Mouse (Mus musculus) intestine, embryonic 15.5 days (tissue): ENCODE measurements at regions not wholly inside any gene's neighbourhood (a gene's known extent, or its start where the extent isn't known, plus 50 kb on each side); places are given as distances from the start of the nearest gene placed in this dataset.

Experiments
- ATAC-seq: fragments of 200-750 bp; cut with Nextera tagmentation; 2 replicates; pipeline ENCODE4 v1.8.0; 2017; ENCODE audit warnings: moderate TSS enrichment, moderate library complexity
- H3K27ac ChIP-seq: fragments of 300-500 bp; sonication (generic); 2 replicates; pipeline ENCODE4 v1.5.1; 2015; ENCODE audit warnings: mild to moderate bottlenecking, inconsistent platforms
- H3K27me3 ChIP-seq: fragments of 300-500 bp; sonication (generic); replicated peaks from 2 replicates; pipeline ENCODE4 v1.6.1; 2015; ENCODE audit warnings: inconsistent platforms
- H3K36me3 ChIP-seq: fragments of 300-500 bp; sonication (generic); 2 replicates; pipeline ENCODE4 v1.6.1; 2015; ENCODE audit warnings: inconsistent platforms
- H3K4me1 ChIP-seq: fragments of 300-500 bp; sonication (generic); replicated peaks from 2 replicates; pipeline ENCODE4 v1.6.1; 2015; ENCODE audit warnings: inconsistent platforms
- H3K4me2 ChIP-seq: fragments of 300-500 bp; sonication (generic); replicated peaks from 2 replicates; pipeline ENCODE4 v1.6.1; 2015; ENCODE audit warnings: mild to moderate bottlenecking, inconsistent platforms
- H3K4me3 ChIP-seq: fragments of 300-500 bp; sonication (generic); replicated peaks from 2 replicates; pipeline ENCODE4 v1.5.1; 2015; ENCODE audit warnings: inconsistent platforms
- H3K9ac ChIP-seq: fragments of 300-500 bp; sonication (generic); 2 replicates; pipeline ENCODE4 v1.6.1; 2015; ENCODE audit warnings: inconsistent platforms
- H3K9me3 ChIP-seq: fragments of 300-500 bp; sonication (generic); 2 replicates; pipeline ENCODE4 v1.6.1; 2016; ENCODE audit warnings: inconsistent platforms
- WGBS: fragments of 180-500 bp; shearing (Covaris S2); methylation state at CpG from one replicate; pipeline ENCODE4 v1.1.7; 2015; 5-methylcytosine and 5-hydroxymethylcytosine counted together

DNA sequence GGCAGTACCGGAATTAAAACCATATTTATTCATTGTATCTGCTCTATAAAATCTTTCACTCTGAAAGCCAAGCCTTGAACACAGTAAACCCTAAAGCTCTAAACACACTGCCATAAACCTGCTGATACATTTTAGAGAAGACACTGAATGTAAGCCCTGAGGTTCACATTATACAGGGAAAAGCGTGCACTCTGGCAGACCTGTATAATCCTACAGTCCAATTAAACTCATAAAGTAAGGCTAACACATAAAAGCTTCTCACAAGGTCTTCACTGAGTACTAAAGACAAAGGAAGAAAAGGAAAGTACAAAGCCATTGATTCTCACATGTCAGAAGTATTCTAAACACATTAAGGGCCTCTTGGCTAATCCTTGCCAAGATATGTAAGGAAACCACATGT lies 302.8 kb downstream of the Cylc2 start:
- Histone ChIP-seq H3K27me3 (no peaks in the 10 kb centered on the region), H3K4me3 (no peak overlapping the region), H3K9ac (no peak overlapping the region), H3K4me1 (no peaks in the 10 kb centered on the region), H3K4me2 (no peak overlapping the region), H3K36me3 (no peaks in the 10 kb centered on the region), H3K27ac (no peak overlapping the region), H3K9me3 (no peaks in the 10 kb centered on the region)
- no peak for ATAC-seq
- 80% methylated on average over 2 of the region's 2 CpGs for WGBS

DNA sequence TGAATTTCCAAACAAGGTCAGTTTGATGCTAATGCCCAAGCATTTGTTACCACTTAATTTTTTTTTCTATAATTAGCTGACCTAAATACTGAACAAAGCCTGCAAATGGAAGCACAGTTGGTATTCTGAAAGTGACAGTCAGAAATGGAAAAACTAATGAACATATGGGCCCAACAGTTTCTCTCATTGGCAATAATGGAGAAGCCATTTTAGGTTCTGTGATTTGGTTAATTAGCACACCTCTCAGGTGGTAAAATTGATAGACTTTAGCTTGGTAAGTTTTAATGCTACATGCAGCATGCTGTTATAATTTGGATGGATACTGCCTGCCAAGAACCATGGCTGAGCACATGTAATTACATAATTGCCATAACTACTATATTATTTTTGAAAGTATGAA lies 303.3 kb downstream of the Cylc2 start:
- no peak overlapping the region for H3K4me3 ChIP-seq
- H3K9me3 ChIP-seq, result no peaks in the 10 kb centered on the region
- H3K27ac ChIP-seq, result no peak overlapping the region
- no peaks in the 10 kb centered on the region for H3K27me3 ChIP-seq
- no peak overlapping the region for H3K9ac ChIP-seq
- H3K4me1 ChIP-seq, result no peaks in the 10 kb centered on the region
- H3K36me3 ChIP-seq, result no peaks in the 10 kb centered on the region
- ATAC-seq, result no peak
- H3K4me2 ChIP-seq, result no peak overlapping the region

DNA sequence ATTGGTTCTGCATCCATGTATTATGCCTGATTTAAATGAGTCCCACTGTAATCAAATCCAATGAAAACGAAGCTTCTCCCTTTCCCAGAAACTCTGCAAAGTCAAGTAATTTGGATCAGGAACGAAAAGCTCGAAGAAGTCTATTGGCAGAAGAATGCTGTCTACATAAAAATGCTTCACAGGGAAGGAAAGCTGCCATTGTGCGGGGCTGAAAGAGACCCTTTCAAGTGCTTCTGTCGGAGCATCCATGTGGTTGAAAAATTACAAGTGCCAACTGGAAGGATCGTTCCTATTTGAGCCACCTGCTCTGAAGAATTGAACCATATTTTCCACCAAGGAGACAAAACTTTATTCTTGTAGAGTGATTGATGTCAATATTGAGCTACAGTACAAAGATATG lies 328.9 kb downstream of the Cylc2 start:
- no peak for ATAC-seq
- H3K27ac ChIP-seq, result no peak overlapping the region
- WGBS, result 80% methylated on average over 6 of the region's 6 CpGs
- no peaks in the 10 kb centered on the region for H3K4me1 ChIP-seq
- no peak overlapping the region for H3K4me2 ChIP-seq
- no peaks in the 10 kb centered on the region for H3K36me3 ChIP-seq
- no peaks in the 10 kb centered on the region for H3K9me3 ChIP-seq
- H3K9ac ChIP-seq, result no peak overlapping the region
- no peaks in the 10 kb centered on the region for H3K27me3 ChIP-seq
- H3K4me3 ChIP-seq, result no peak overlapping the region

DNA sequence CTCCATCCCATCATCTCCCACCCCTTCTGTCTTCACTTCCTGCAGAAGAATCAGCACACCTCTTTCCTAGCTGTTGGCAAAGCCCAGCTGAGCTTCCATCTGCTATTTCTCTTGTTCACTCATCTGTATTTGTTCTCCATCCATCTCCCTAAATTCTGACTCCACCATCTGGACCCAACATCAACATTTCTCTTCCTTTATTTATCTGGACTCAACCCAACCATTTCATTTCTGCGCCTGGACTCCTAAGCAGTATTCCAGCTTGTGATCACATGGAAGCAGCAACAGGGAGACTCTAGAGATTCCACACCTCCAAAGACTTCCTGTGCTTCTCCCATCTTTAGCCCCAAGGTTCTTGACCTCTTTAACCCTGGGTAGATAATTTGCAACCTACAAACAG lies 343.2 kb downstream of the Cylc2 start:
- Histone ChIP-seq H3K27ac (no peak overlapping the region), H3K4me1 (no peaks in the 10 kb centered on the region), H3K27me3 (no peaks in the 10 kb centered on the region), H3K9ac (no peak overlapping the region), H3K4me2 (no peak overlapping the region), H3K4me3 (no peak overlapping the region), H3K36me3 (no peaks in the 10 kb centered on the region), H3K9me3 (no peaks in the 10 kb centered on the region)
- 57% methylated on average over 1 of the region's 1 CpGs for WGBS
- ATAC-seq, result no peak

DNA sequence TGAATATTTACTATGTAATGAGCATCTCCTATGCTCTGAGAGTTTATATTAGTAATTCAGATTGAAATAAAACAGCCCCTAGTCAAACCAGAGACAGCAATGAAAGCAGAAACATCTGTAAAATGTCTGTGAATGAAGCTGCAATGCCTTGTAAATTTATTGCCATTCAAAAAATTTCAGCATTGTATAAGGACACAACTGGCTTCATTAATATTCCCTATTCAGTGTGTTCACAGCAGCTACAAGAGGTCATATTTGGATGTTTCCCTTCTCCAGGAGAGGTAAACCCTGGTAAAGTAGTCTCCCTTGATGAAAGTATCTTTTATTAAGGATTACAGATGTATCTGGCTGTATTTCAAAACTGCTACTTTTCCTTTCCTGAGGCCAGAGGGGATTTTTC lies 343.6 kb downstream of the Cylc2 start:
- H3K4me1 ChIP-seq, result no peaks in the 10 kb centered on the region
- no peak overlapping the region for H3K9ac ChIP-seq
- no peak overlapping the region for H3K27ac ChIP-seq
- no peak overlapping the region for H3K4me2 ChIP-seq
- no peak overlapping the region for H3K4me3 ChIP-seq
- no peaks in the 10 kb centered on the region for H3K27me3 ChIP-seq
- H3K36me3 ChIP-seq, result no peaks in the 10 kb centered on the region
- no peaks in the 10 kb centered on the region for H3K9me3 ChIP-seq
- ATAC-seq, result no peak

DNA sequence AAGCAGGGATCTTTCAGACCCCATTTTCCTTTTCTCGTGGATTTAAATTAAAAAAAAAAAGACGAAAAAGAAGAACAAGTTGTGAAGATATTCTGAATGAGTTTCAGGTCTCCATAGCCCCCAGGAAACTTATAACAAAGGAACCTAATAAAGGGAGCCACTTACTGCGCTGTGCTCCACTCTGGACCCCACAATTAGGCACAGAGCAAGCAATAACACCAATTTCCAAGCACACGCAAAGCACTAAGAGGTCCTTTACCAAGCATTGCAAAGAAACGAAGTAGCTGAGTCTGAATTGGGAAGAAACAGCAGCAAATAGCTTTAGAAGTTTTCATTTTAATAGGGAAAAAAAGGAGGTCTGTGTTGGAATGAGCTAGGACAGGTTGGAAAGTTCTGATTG lies 345.9 kb downstream of the Cylc2 start:
- no peak overlapping the region for H3K27ac ChIP-seq
- H3K9me3 ChIP-seq, result no peaks in the 10 kb centered on the region
- WGBS, result 83% methylated on average over 5 of the region's 5 CpGs
- no peaks in the 10 kb centered on the region for H3K4me1 ChIP-seq
- no peaks in the 10 kb centered on the region for H3K36me3 ChIP-seq
- no peak overlapping the region for H3K4me3 ChIP-seq
- ATAC-seq, result no peak
- no peaks in the 10 kb centered on the region for H3K27me3 ChIP-seq
- H3K9ac ChIP-seq, result no peak overlapping the region
- no peak overlapping the region for H3K4me2 ChIP-seq

DNA sequence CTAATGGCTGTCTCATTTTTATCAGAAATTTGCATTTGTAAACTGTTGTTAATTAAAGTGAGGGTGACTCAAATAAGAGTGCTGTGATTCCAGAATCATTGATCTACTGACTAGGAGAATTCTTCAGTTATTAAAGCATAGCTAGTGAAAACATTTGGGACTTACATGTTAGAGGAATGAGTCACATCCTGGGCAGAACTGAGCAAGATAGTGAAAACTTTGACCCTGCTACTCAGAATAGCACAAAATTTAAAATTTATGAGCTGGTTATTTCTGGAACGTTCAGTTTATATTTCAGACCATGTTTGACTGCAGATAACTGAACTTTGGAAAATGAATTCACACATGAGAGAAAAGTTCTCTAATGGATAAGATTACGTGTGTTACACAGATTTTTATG lies 360.0 kb downstream of the Cylc2 start:
- no peaks in the 10 kb centered on the region for H3K27me3 ChIP-seq
- H3K36me3 ChIP-seq, result no peaks in the 10 kb centered on the region
- H3K9me3 ChIP-seq, result no peaks in the 10 kb centered on the region
- H3K9ac ChIP-seq, result no peak overlapping the region
- no peak overlapping the region for H3K4me2 ChIP-seq
- 40% methylated on average over 2 of the region's 2 CpGs for WGBS
- ATAC-seq, result no peak
- no peak overlapping the region for H3K27ac ChIP-seq
- H3K4me1 ChIP-seq, result no peaks in the 10 kb centered on the region
- no peak overlapping the region for H3K4me3 ChIP-seq

DNA sequence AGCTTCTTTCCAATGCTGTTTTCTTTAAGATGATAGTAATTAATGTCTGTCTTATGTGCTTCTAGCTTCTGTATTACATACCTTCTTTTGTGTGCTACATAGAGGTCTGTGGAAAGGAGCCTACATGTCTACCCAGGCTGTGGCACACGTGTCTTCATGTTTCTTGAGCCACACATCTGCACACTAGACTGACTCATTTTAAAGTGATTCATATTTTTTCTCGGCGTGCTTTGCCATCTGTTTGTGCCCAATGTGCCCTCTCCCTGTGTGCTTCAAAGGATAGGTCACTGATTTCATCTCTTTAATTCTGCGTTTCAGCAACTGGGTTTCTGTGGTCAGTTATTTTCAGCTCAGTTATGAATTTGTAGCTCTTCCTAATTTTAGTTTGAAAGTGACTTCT lies 377.6 kb downstream of the Cylc2 start:
- Histone ChIP-seq H3K4me3 (no peak overlapping the region), H3K9me3 (no peaks in the 10 kb centered on the region), H3K4me2 (no peak overlapping the region), H3K9ac (no peak overlapping the region), H3K36me3 (no peaks in the 10 kb centered on the region), H3K4me1 (no peaks in the 10 kb centered on the region), H3K27me3 (no peaks in the 10 kb centered on the region), H3K27ac (no peak overlapping the region)
- whole genome bisulfite sequencing, result 74% methylated on average over 4 of the region's 4 CpGs
- ATAC-seq, result no peak

DNA sequence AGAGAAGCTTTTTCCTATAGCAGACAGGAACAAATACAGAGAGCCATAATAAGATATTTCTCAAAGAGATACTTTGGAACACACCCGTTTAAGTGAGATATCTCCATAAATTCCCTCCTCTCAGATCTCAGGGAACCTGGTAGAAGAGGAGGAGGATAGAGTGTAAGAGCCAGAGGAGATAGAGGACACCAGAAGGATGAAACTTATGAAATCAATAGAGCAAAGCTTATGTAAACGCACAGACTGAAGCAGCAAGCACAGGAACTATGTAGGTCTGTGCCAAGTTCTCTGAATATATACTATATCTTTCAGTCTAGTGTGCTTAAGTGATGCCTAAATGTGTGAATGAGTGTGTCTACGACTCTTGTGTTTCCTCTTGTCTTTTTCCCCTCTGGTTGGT lies 381.4 kb downstream of the Cylc2 start:
- no peak overlapping the region for H3K4me3 ChIP-seq
- no peak overlapping the region for H3K9ac ChIP-seq

DNA sequence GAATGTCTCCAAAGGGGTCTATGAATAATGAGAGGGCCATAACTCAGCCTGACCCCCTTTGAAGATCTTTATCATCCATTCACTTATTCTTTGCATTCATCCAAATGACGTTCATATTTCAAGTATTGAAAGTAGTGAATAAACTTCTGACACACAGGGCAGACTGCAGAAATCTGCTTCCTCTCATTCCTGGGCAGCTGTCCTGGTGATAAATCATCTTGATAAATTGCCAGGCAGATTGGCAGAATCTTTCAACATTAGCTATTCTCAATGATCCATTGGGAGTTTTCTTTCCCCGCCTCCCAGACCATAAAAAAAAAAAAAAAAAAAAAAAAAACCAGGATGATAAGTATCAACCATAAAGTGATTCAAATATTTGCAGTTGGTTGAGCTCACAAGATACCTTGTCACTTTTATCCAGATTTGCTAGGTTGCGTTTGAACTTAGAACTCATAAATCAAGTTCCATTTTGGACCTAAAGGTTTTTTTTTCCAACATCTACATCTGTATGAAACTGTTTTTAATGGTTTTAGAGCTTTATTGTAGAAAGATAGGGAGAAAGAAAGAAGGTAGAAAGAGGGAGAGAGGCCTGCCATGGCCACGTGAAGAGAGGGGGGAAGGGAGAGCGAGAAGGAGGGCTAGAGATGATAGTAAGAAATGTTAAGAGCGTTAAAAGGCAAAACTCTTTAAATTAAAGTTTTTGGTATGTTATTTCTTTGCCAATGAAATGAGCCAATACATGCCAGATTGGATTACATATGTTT lies 383.7 kb downstream of the Cylc2 start:
- ATAC-seq, result peak; percentile 85
- H3K27ac ChIP-seq, result no peak overlapping the region
- WGBS, result 56% methylated on average over 6 of the region's 6 CpGs
- H3K36me3 ChIP-seq, result no peaks in the 10 kb centered on the region
- H3K4me3 ChIP-seq, result no peak overlapping the region
- H3K4me2 ChIP-seq, result no peak overlapping the region
- no peaks in the 10 kb centered on the region for H3K27me3 ChIP-seq
- no peaks in the 10 kb centered on the region for H3K9me3 ChIP-seq
- H3K9ac ChIP-seq, result no peak overlapping the region
- H3K4me1 ChIP-seq, result no peaks in the 10 kb centered on the region

More for the DNA sequence above, 381.4 kb downstream of the Cylc2 start:
- H3K27me3 ChIP-seq, result no peaks in the 10 kb centered on the region
- H3K4me2 ChIP-seq, result no peak overlapping the region
- H3K36me3 ChIP-seq, result no peaks in the 10 kb centered on the region
- ATAC-seq, result no peak
- no peaks in the 10 kb centered on the region for H3K9me3 ChIP-seq
- H3K27ac ChIP-seq, result no peak overlapping the region
- WGBS, result 69% methylated on average over 3 of the region's 3 CpGs
- H3K4me1 ChIP-seq, result no peaks in the 10 kb centered on the region

DNA sequence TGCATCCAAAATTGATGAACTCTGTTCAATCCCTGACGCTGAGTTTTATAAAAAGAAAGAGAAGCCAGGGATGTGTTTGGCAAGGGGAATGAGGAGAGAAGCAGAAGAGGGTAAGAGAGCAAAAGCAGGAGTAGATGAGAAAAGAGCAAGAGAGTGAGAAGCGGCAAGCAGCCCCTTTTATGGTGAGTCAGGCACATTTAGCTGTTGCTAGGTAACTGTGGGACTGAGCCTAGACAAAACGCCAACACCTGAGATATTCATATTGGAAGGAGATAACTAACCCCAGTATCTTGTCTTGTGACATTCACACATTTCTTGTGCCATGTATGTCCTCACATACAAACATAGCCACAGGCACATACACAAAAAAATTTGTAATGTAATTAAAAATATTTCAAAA lies 410.8 kb downstream of the Cylc2 start:
- whole genome bisulfite sequencing, result 36% methylated on average over 3 of the region's 3 CpGs
- H3K4me1 ChIP-seq, result no peaks in the 10 kb centered on the region
- no peaks in the 10 kb centered on the region for H3K9me3 ChIP-seq
- no peak overlapping the region for H3K27ac ChIP-seq
- H3K27me3 ChIP-seq, result no peaks in the 10 kb centered on the region
- no peak overlapping the region for H3K4me3 ChIP-seq
- no peak overlapping the region for H3K4me2 ChIP-seq
- H3K9ac ChIP-seq, result no peak overlapping the region
- no peak for ATAC-seq
- no peaks in the 10 kb centered on the region for H3K36me3 ChIP-seq

DNA sequence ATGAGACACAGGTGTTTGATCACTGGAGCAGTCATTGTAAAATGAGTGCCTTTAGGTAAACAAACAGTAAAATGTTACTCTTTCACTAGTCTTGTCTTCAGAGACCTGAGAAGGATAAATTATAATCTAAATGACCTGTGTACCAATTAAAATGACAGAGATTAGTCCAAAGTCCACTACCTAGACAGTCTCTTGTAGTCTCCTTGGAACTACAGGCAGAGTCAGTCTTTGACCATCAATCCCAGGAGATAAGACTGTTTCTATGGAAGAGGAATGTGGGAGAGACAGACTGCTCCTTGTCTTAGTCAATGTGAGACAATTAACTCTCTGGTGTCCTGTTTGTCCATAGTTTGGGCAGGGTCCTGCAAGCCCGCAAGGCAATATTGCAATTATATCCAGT lies 417.0 kb downstream of the Cylc2 start:
- no peak overlapping the region for H3K9ac ChIP-seq
- ATAC-seq, result peak; percentile 75
- H3K4me3 ChIP-seq, result no peak overlapping the region
- H3K4me1 ChIP-seq, result no peaks in the 10 kb centered on the region
- no peak overlapping the region for H3K4me2 ChIP-seq
- H3K36me3 ChIP-seq, result no peaks in the 10 kb centered on the region
- H3K27ac ChIP-seq, result no peak overlapping the region
- H3K9me3 ChIP-seq, result no peaks in the 10 kb centered on the region
- 81% methylated on average over 1 of the region's 1 CpGs for WGBS
- no peaks in the 10 kb centered on the region for H3K27me3 ChIP-seq

DNA sequence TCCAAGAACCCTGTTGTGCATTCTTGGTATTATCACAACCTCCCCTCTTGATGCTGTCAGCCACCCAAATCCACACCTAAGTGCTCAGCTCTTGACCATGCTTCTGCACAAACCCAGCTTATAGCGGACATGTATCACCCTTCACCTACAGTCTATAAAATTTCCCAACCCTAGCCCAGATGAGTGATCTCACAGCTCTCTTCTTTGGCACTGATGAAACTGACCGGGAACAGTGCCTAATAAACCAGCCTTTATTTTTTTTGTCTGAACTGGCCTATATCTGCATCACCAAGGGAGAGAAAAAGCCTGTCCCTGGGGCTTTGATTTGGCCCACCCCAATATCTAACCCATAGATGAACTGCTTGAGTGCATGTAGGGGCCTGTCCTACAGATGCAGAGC lies 440.8 kb downstream of the Cylc2 start:
- Histone ChIP-seq H3K4me2 (no peak overlapping the region), H3K9ac (no peak overlapping the region), H3K27ac (no peak overlapping the region), H3K27me3 (no peaks in the 10 kb centered on the region), H3K4me3 (no peak overlapping the region), H3K36me3 (no peaks in the 10 kb centered on the region), H3K4me1 (no peaks in the 10 kb centered on the region), H3K9me3 (no peaks in the 10 kb centered on the region)
- ATAC-seq, result no peak
- WGBS, result 87% methylated on average over 2 of the region's 2 CpGs
